Mouse (Mus musculus): ENCODE results near the gene Cavin1. TPM values are rescaled to one million over a fixed set of nuclear protein-coding genes. Genes with fewer than 3 reads are reported as not detected.
A peak's percentile ranks its signal among the peaks of the same experiment; 100 is the strongest.
"Not testable (repeated sequence)": the region's sequence is repeated elsewhere in the genome, so short reads cannot be mapped to it uniquely, and the experiment has no call there.

Gene Cavin1
- 100 to 1,000 TPM; 479 to 498 TPM for total RNA-seq (2021)

- DNase-seq: peak; percentile 100
These were observed at the start of gene Cavin1 for GRCm38 (mm10) chr11:100970557-100970937. Cavin1 (minus strand) TSS chr11:100970887.

GRCm38 (mm10) chr11:101011641-101012040, 41.0 kb upstream of the Cavin1 start:
- DNase-seq: no peak

- no peak for DNase-seq
These were observed 39.4 kb upstream of the Cavin1 start for GRCm38 (mm10) chr11:101009888-101010784.

- DNase-seq: peak; percentile 98
These were observed 38.6 kb upstream of the Cavin1 start, which contains the start of gene Atp6v0a1 for GRCm38 (mm10) chr11:101009046-101009887. Atp6v0a1 (plus strand) TSS chr11:101009452.

- no peak for DNase-seq
These were observed 37.7 kb upstream of the Cavin1 start for GRCm38 (mm10) chr11:101008206-101009045.

GRCm38 (mm10) chr11:101003025-101003685, 32.5 kb upstream of the Cavin1 start:
- DNase-seq: no peak

GRCm38 (mm10) chr11:101001875-101002552, 31.3 kb upstream of the Cavin1 start:
- DNase-seq: not testable (repeated sequence)

- no peak for DNase-seq
These were observed 28.6 kb upstream of the Cavin1 start for GRCm38 (mm10) chr11:100999254-100999653.

GRCm38 (mm10) chr11:100998836-100999235, 28.1 kb upstream of the Cavin1 start:
- no peak for DNase-seq

GRCm38 (mm10) chr11:100996501-100996900, 25.8 kb upstream of the Cavin1 start:
- DNase-seq: no peak

- DNase-seq: no peak
These were observed 24.0 kb upstream of the Cavin1 start for GRCm38 (mm10) chr11:100994655-100995054.

GRCm38 (mm10) chr11:100994233-100994632, 23.5 kb upstream of the Cavin1 start:
- no peak for DNase-seq

- no peak for DNase-seq
These were observed 22.8 kb upstream of the Cavin1 start for GRCm38 (mm10) chr11:100993437-100993836.

GRCm38 (mm10) chr11:100991027-100991534, 20.4 kb upstream of the Cavin1 start:
- no peak for DNase-seq

GRCm38 (mm10) chr11:100989666-100990065, 19.0 kb upstream of the Cavin1 start:
- no peak for DNase-seq

GRCm38 (mm10) chr11:100988674-100989073, 18.0 kb upstream of the Cavin1 start:
- no peak for DNase-seq

GRCm38 (mm10) chr11:100985607-100986006, 14.9 kb upstream of the Cavin1 start:
- DNase-seq: no peak

GRCm38 (mm10) chr11:100983778-100984131, 13.1 kb upstream of the Cavin1 start:
- DNase-seq: no peak

- peak; percentile 92 for DNase-seq
These were observed 12.6 kb upstream of the Cavin1 start for GRCm38 (mm10) chr11:100983125-100983777.

GRCm38 (mm10) chr11:100982087-100982486, 11.4 kb upstream of the Cavin1 start:
- no peak for DNase-seq
